Mouse (Mus musculus) embryonic facial prominence, embryonic 15.5 days (tissue): ENCODE data around the gene Neurog3. TPM values are rescaled to one million over a fixed set of nuclear protein-coding genes. Genes with fewer than 3 reads are reported as not detected.

ENCODE experiments used
- ATAC-seq: fragments of 200-750 bp; cut with Nextera tagmentation; 2 replicates; pipeline ENCODE4 v1.8.0; 2017; ENCODE audit warnings: low read depth, moderate TSS enrichment; ENCODE audit not compliant: insufficient number of reproducible peaks, low FRiP score, low TSS enrichment
- H3K27ac ChIP-seq: fragments of 300-500 bp; sonication (generic); replicated peaks from 2 replicates; pipeline ENCODE4 v1.5.1; 2015; ENCODE audit warnings: mild to moderate bottlenecking, inconsistent platforms
- H3K27me3 ChIP-seq: fragments of 300-500 bp; sonication (generic); 2 replicates; pipeline ENCODE4 v1.6.1; 2015; ENCODE audit warnings: inconsistent platforms
- H3K36me3 ChIP-seq: fragments of 300-500 bp; sonication (generic); 2 replicates; pipeline ENCODE4 v1.6.1; 2015; ENCODE audit warnings: mild to moderate bottlenecking, inconsistent platforms
- H3K4me1 ChIP-seq: fragments of 300-500 bp; sonication (generic); 2 replicates; pipeline ENCODE4 v1.6.1; 2015; ENCODE audit warnings: inconsistent platforms
- H3K4me2 ChIP-seq: fragments of 300-500 bp; sonication (generic); replicated peaks from 2 replicates; pipeline ENCODE4 v1.6.1; 2015; ENCODE audit warnings: mild to moderate bottlenecking, inconsistent platforms
- H3K4me3 ChIP-seq: fragments of 300-500 bp; sonication (generic); replicated peaks from 2 replicates; pipeline ENCODE4 v1.5.1; 2015; ENCODE audit warnings: mild to moderate bottlenecking, inconsistent platforms
- H3K9ac ChIP-seq: fragments of 300-500 bp; sonication (generic); 2 replicates; pipeline ENCODE4 v1.6.1; 2015; ENCODE audit warnings: inconsistent platforms
- H3K9me3 ChIP-seq: fragments of 300-500 bp; sonication (generic); replicated peaks from 2 replicates; pipeline ENCODE4 v1.6.1; 2016; ENCODE audit warnings: inconsistent platforms
- WGBS: fragments of 180-500 bp; shearing (Covaris S2); methylation state at CpG from one replicate; pipeline ENCODE4 v1.1.7; 2015; 5-methylcytosine and 5-hydroxymethylcytosine counted together
- polyA plus RNA-seq: library from polyadenylated mRNA; unstranded; fragments of >200 nt; fragmentation: Nextera tagmentation; extraction: Ambion mirVana; gene quantifications from 2 replicates; pipeline ENCODE4 v1.2.1, GENCODE M21; 2015

Gene Neurog3
- polyA plus RNA-seq, 1 experiment from 2014 or later, result not detected

- Histone ChIP-seq H3K4me3 (no peak within 1 kb of the TSS), H3K9me3 (no peaks in the 10 kb centered on the region), H3K4me2 (no peak within 1 kb of the TSS), H3K36me3 (no peaks in the 10 kb centered on the region), H3K27me3 (peaks cover 4% of the 10 kb centered on the region; the same call in 1 of the 2 replicates), H3K27ac (no peak within 1 kb of the TSS), H3K9ac (no peak within 1 kb of the TSS), H3K4me1 (no peaks in the 10 kb centered on the region)
- 55% methylated on average over 8 of the region's 8 CpGs for WGBS
- ATAC-seq, result no peak
These were observed 10.9 kb downstream of the Neurog3 start, which contains the start of gene Fam241b for GRCm38 (mm10) chr10:62143820-62144219. Gene Fam241b, minus strand, starts transcription at chr10:62143920.

- H3K27me3 ChIP-seq, result no peaks in the 10 kb centered on the region; the same call in 1 of the 2 replicates
- no peaks in the 10 kb centered on the region for H3K4me1 ChIP-seq
- no peak overlapping the region for H3K9ac ChIP-seq
- no peaks in the 10 kb centered on the region for H3K36me3 ChIP-seq
- H3K4me2 ChIP-seq, result no peak overlapping the region
- no peaks in the 10 kb centered on the region for H3K9me3 ChIP-seq
- ATAC-seq, result no peak
- H3K4me3 ChIP-seq, result no peak overlapping the region
- 69% methylated on average over 5 of the region's 5 CpGs for WGBS
- H3K27ac ChIP-seq, result no peak overlapping the region
These were observed 13.1 kb downstream of the Neurog3 start for GRCm38 (mm10) chr10:62145957-62146356.

GRCm38 (mm10) chr10:62147466-62148248, 14.8 kb downstream of the Neurog3 start:
- no peak overlapping the region for H3K4me2 ChIP-seq
- no peak overlapping the region for H3K4me3 ChIP-seq
- H3K36me3 ChIP-seq, result no peaks in the 10 kb centered on the region
- no peak for ATAC-seq
- no peaks in the 10 kb centered on the region; the same call in 1 of the 2 replicates for H3K27me3 ChIP-seq
- H3K9ac ChIP-seq, result no peak overlapping the region
- H3K9me3 ChIP-seq, result no peaks in the 10 kb centered on the region
- H3K27ac ChIP-seq, result no peak overlapping the region
- H3K4me1 ChIP-seq, result no peaks in the 10 kb centered on the region
- 51% methylated on average over 12 of the region's 12 CpGs for whole genome bisulfite sequencing

GRCm38 (mm10) chr10:62149929-62150328, 17.0 kb downstream of the Neurog3 start:
- Histone ChIP-seq H3K4me1 (no peaks in the 10 kb centered on the region), H3K27ac (no peak overlapping the region), H3K9ac (no peak overlapping the region), H3K4me2 (no peak overlapping the region), H3K9me3 (no peaks in the 10 kb centered on the region), H3K36me3 (no peaks in the 10 kb centered on the region), H3K27me3 (no peaks in the 10 kb centered on the region; the same call in 1 of the 2 replicates), H3K4me3 (no peak overlapping the region)
- 38% methylated on average over 7 of the region's 7 CpGs for WGBS
- no peak for ATAC-seq

GRCm38 (mm10) chr10:62162410-62162809, 29.5 kb downstream of the Neurog3 start:
- Histone ChIP-seq H3K36me3 (no peaks in the 10 kb centered on the region), H3K27ac (no peak overlapping the region), H3K27me3 (no peaks in the 10 kb centered on the region), H3K4me3 (no peak overlapping the region), H3K4me2 (no peak overlapping the region), H3K9me3 (no peaks in the 10 kb centered on the region), H3K4me1 (no peaks in the 10 kb centered on the region), H3K9ac (no peak overlapping the region)
- WGBS, result 36% methylated on average over 10 of the region's 10 CpGs
- no peak for ATAC-seq

- Histone ChIP-seq H3K27ac (no peak overlapping the region), H3K4me2 (no peak overlapping the region), H3K9me3 (no peaks in the 10 kb centered on the region), H3K36me3 (no peaks in the 10 kb centered on the region), H3K4me1 (peaks cover 5% of the 10 kb centered on the region; the same call in 1 of the 2 replicates), H3K4me3 (no peak overlapping the region), H3K9ac (no peak overlapping the region), H3K27me3 (no peaks in the 10 kb centered on the region)
- no peak for ATAC-seq
- WGBS, result 10% methylated on average over 9 of the region's 9 CpGs
These were observed 40.1 kb downstream of the Neurog3 start for GRCm38 (mm10) chr10:62172841-62173553.

DNA sequence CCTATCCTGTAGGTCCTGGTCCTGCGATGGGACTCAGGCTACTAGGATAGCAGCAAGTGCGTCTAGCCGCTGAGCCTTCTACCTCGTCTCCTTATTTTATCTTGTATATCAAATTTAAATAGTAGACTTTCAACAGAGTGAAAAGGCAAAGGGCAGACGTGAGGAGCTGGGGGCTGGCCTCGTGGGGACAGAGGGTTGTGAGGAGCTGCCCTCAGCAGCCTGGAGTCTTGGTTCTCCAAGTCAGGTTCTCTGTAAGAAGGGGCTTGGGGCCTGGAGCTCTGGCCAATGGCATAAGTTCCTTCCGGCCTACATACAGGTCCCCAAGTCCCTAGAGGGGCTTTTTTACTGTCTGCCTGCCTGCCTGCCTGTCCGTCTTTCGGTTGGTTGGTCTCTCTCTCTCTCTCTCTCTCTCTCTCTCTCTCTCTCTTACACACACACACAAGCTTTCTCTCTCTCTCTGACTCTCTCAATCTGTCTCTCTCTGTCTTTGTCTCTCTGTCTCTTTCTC, 41.1 kb downstream of the Neurog3 start:
- Histone ChIP-seq H3K9me3 (no peaks in the 10 kb centered on the region), H3K27ac (no peak overlapping the region), H3K36me3 (no peaks in the 10 kb centered on the region), H3K4me2 (no peak overlapping the region), H3K9ac (no peak overlapping the region), H3K27me3 (no peaks in the 10 kb centered on the region), H3K4me3 (no peak overlapping the region), H3K4me1 (peaks cover 5% of the 10 kb centered on the region; the same call in 1 of the 2 replicates)
- 27% methylated on average over 9 of the region's 9 CpGs for WGBS
- ATAC-seq, result no peak

DNA sequence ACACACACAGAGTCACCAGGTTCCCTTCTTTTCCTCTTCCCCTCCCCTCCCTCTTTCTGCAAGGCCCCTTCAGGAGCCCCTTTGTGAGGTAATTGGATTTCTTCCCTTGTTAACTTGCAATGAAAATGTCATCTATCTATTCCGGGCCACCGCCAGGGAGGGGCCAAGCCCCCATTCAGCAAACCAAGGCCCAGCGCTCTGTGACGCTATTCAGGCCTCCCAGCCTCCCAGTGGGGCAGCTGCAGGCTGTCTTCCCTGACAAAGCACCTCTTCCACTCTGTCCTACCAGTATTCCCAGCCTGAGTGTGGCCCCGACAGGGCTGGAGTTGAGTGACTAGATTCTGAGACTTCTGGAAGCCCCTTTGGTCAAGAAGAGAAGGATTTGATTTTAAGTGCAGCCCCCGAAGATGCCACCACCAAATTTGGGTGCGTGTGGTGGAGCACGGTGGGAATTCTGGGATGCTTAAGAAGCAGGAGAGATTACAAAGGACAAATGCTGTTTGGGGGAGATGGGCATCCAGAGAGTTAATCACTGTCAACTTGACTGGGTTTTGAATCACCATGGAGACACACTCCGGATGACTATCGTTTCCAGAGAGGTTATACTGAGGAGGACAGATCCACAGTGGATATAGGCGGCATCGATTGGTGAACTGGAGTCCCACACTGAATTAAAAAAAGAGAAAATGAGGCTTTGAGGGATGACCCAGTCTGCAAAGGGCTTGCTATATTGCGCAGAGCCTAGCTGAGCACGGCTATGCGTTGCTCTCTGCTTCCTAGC, 41.8 kb downstream of the Neurog3 start:
- no peak overlapping the region for H3K4me3 ChIP-seq
- H3K27me3 ChIP-seq, result no peaks in the 10 kb centered on the region
- peaks cover 5% of the 10 kb centered on the region; the same call in 1 of the 2 replicates for H3K4me1 ChIP-seq
- H3K4me2 ChIP-seq, result no peak overlapping the region
- no peak overlapping the region for H3K9ac ChIP-seq
- H3K36me3 ChIP-seq, result no peaks in the 10 kb centered on the region
- ATAC-seq, result no peak
- no peak overlapping the region for H3K27ac ChIP-seq
- H3K9me3 ChIP-seq, result no peaks in the 10 kb centered on the region
- WGBS, result 43% methylated on average over 15 of the region's 15 CpGs

- WGBS, result 79% methylated on average over 3 of the region's 3 CpGs
- Histone ChIP-seq H3K36me3 (no peaks in the 10 kb centered on the region), H3K9ac (no peak overlapping the region), H3K27ac (no peak overlapping the region), H3K27me3 (no peaks in the 10 kb centered on the region), H3K9me3 (no peaks in the 10 kb centered on the region), H3K4me3 (no peak overlapping the region), H3K4me2 (no peak overlapping the region), H3K4me1 (no peaks in the 10 kb centered on the region)
- no peak for ATAC-seq
These were observed 47.1 kb downstream of the Neurog3 start for GRCm38 (mm10) chr10:62179944-62180343.

DNA sequence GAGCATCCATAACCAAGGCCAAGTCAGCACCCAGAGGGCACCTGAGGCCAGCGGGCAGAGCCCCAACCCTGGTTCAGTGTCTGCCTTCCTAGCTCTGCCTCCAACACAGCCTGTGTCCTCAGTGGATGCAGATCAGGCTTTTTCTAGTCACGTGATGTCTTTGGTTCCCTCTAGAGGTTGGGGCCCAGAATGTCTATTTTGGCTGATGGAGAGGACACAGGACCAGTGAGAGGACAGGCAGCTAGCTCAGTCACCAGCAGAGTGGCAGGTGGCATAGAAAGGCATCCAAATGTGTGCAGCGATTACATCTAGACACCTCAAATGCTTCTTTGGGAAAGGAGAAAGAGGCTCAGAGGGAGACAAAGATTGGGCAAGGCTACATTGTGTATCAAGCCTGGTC, 48.8 kb downstream of the Neurog3 start:
- Histone ChIP-seq H3K27ac (no peak overlapping the region), H3K4me1 (no peaks in the 10 kb centered on the region), H3K4me3 (no peak overlapping the region), H3K36me3 (no peaks in the 10 kb centered on the region), H3K9ac (no peak overlapping the region), H3K4me2 (no peak overlapping the region), H3K27me3 (no peaks in the 10 kb centered on the region), H3K9me3 (no peaks in the 10 kb centered on the region)
- WGBS, result 35% methylated on average over 3 of the region's 3 CpGs
- ATAC-seq, result no peak
